Mouse (Mus musculus) megakaryocyte, embryonic 14.5 days (primary cell): ENCODE measurements around the gene Ube2j2.

Experiments used
- FLI1 ChIP-seq: IDR thresholded peaks from 2 replicates; pipeline ENCODE4 v1.6.1; 2012; ENCODE audit warnings: low read length, inconsistent platforms, mixed read lengths
- GATA1 ChIP-seq: IDR thresholded peaks from 3 replicates; pipeline ENCODE4 v1.6.1; 2012; ENCODE audit warnings: mixed read lengths, low read length, inconsistent platforms, borderline replicate concordance

- TF ChIP-seq GATA1 (no peak), FLI1 (no peak)
These were observed 50.0 kb downstream of the Ube2j2 start for GRCm38 (mm10) chr4:155993606-155994005.
